Mouse (Mus musculus) mesoderm, embryonic 11.5 days (tissue): ENCODE results near the gene Krt31.

ENCODE experiments used
- DNase-seq: peaks from one replicate; pipeline ENCODE4 v3.0.0-alpha.2; 2012; ENCODE audit warnings: low read depth, low spot score

The Krt31 gene

GRCm38 (mm10) chr11:100050451-100050850 lies at the start of gene Krt31:
Krt31 (minus strand) TSS chr11:100050551.
- no peak for DNase-seq

- peak; percentile 44 for DNase-seq
Observed at GRCm38 (mm10) chr11:100097819-100098218, 47.5 kb upstream of the Krt31 start.

GRCm38 (mm10) chr11:100096141-100096540 lies 45.8 kb upstream of the Krt31 start, which contains the start of gene Krt35:
Krt35 (minus strand) TSS chr11:100096241.
- DNase-seq, result no peak

GRCm38 (mm10) chr11:100088378-100089025 lies 38.2 kb upstream of the Krt31 start:
- DNase-seq, result no peak

GRCm38 (mm10) chr11:100087861-100088260 lies 37.5 kb upstream of the Krt31 start, which contains the start of gene Krt32:
Krt32 (minus strand) TSS chr11:100088226.
- DNase-seq, result no peak

GRCm38 (mm10) chr11:100073873-100074272 lies 23.5 kb upstream of the Krt31 start:
- DNase-seq, result no peak

GRCm38 (mm10) chr11:100067293-100068036 lies 17.1 kb upstream of the Krt31 start:
- peak; percentile 14 for DNase-seq

- no peak for DNase-seq
Observed at GRCm38 (mm10) chr11:100066236-100067010, 16.1 kb upstream of the Krt31 start.

GRCm38 (mm10) chr11:100058875-100059274 lies 8.5 kb upstream of the Krt31 start:
- DNase-seq, result peak; percentile 26

GRCm38 (mm10) chr11:100055686-100056655 lies 5.6 kb upstream of the Krt31 start:
- no peak for DNase-seq

GRCm38 (mm10) chr11:100047193-100047592 lies 3.2 kb downstream of the Krt31 start:
- no peak for DNase-seq

- no peak for DNase-seq
Observed at GRCm38 (mm10) chr11:100046303-100046866, 4.0 kb downstream of the Krt31 start.

GRCm38 (mm10) chr11:100041454-100041853 lies 8.9 kb downstream of the Krt31 start, which contains the start of gene Krt34:
Krt34 (minus strand) TSS chr11:100041554.
- DNase-seq, result no peak

GRCm38 (mm10) chr11:100029768-100030167 lies 20.6 kb downstream of the Krt31 start, which contains the start of gene Krt33b:
Krt33b (minus strand) TSS chr11:100029868.
- no peak for DNase-seq

- no peak for DNase-seq
Observed at GRCm38 (mm10) chr11:100021438-100021837, 28.9 kb downstream of the Krt31 start.

- no peak for DNase-seq
Observed at GRCm38 (mm10) chr11:100019466-100019865, 30.9 kb downstream of the Krt31 start.

- DNase-seq, result no peak
Observed at GRCm38 (mm10) chr11:100016112-100016511, 34.2 kb downstream of the Krt31 start, which contains the start of gene Krt33a. Krt33a (minus strand) TSS chr11:100016212.

- no peak for DNase-seq
Observed at GRCm38 (mm10) chr11:100013691-100014171, 36.6 kb downstream of the Krt31 start.

GRCm38 (mm10) chr11:100010682-100011081 lies 39.7 kb downstream of the Krt31 start:
- no peak for DNase-seq

GRCm38 (mm10) chr11:100008336-100008735 lies 42.0 kb downstream of the Krt31 start:
- no peak for DNase-seq
